Mouse (Mus musculus): Measurements from ENCODE around the gene Dhrs3. TPM values are rescaled to one million over a fixed set of nuclear protein-coding genes. Genes with fewer than 3 reads are reported as not detected.

The Dhrs3 gene
- polyA plus RNA-seq, 1 experiment from 2014 or later, result 123 TPM

- peak overlapping the region; percentile 87 for H3K27ac ChIP-seq (ENCODE audit: low read depth)
- H3K9me3 ChIP-seq (ENCODE audit: control insufficient read depth, low read length), result no peaks in the 10 kb centered on the region
- DNase-seq (ENCODE audit: low spot score) (peak; percentile 78), ATAC-seq (replicated peaks; ENCODE audit: low FRiP score, low TSS enrichment, low read depth) (no peak)
- peak overlapping the region; percentile 77 for H3K4me2 ChIP-seq (ENCODE audit: low read length)
- peaks cover 36% of the 10 kb centered on the region for H3K4me1 ChIP-seq (replicated peaks; ENCODE audit: control insufficient read depth, insufficient read depth, low read length)
- peak overlapping the region; percentile 72 for H3K4me3 ChIP-seq (ENCODE audit: low read depth, low read length)
- H3K36me3 ChIP-seq (ENCODE audit: control insufficient read depth, insufficient read depth, low read length), result peaks cover 6% of the 10 kb centered on the region; the same call in 1 of the 2 replicates
- under 1% methylated on average over 44 of the region's 44 CpGs for WGBS
- H3K27me3 ChIP-seq (replicated peaks; ENCODE audit: control insufficient read depth, insufficient read depth, low read length), result no peaks in the 10 kb centered on the region
- H3K9ac ChIP-seq (ENCODE audit: low read length), result peak overlapping the region; percentile 74
Measured at GRCm38 (mm10) chr4:144893561-144894486, 1.2 kb downstream of the Dhrs3 start.

DNA sequence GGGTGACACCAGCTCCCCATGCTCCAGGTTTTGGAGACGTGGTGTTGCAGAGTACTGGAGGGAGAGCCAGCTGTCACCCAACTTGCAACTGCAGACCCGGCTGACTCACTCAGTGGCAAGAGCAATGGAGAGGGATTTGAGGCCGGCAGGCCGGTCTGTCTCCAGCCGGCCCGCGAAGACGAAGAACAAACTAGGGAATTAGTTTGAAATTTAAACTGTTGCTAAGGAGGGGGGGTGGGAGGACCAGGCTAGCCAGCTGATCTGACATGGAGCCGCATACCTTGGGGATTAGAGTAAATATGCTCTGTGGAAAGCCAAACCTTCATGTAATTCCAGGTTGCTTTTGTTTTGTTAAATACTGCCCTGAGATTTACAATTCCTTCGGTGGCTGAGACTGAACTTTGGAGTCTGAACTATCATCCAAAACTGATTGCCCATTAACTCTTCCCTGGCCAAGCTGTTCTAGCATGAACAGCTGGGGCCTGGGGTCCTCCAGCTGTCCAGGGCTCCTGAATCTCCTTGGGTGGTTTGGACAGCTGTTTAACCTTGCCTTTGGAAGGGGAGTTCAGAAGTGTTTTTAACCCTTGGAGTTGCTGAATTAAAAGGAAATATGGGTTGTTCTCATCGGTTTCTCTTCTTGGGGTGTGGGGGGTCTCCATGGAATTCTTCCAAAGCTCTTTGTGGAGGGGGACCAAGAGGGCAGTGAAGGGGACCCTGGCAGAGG is 2.0 kb downstream of the Dhrs3 start:
- ATAC-seq (replicated peaks; ENCODE audit: low FRiP score, low TSS enrichment, low read depth) (peak; percentile 6; the same call in 1 of the 2 replicates), DNase-seq (ENCODE audit: low spot score) (peak; percentile 76)
- H3K9me3 ChIP-seq (ENCODE audit: control insufficient read depth, low read length), result no peaks in the 10 kb centered on the region
- H3K4me1 ChIP-seq (replicated peaks; ENCODE audit: control insufficient read depth, insufficient read depth, low read length), result peaks cover 36% of the 10 kb centered on the region
- peak overlapping the region; percentile 77 for H3K4me2 ChIP-seq (ENCODE audit: low read length)
- H3K4me3 ChIP-seq (ENCODE audit: low read depth, low read length), result peak overlapping the region; percentile 72
- WGBS, result 2% methylated on average over 11 of the region's 11 CpGs
- peaks cover 15% of the 10 kb centered on the region for H3K36me3 ChIP-seq (ENCODE audit: control insufficient read depth, insufficient read depth, low read length)
- H3K27me3 ChIP-seq (replicated peaks; ENCODE audit: control insufficient read depth, insufficient read depth, low read length), result no peaks in the 10 kb centered on the region
- H3K9ac ChIP-seq (ENCODE audit: low read length), result peak overlapping the region; percentile 74
- H3K27ac ChIP-seq (ENCODE audit: low read depth), result peak overlapping the region; percentile 87

GRCm38 (mm10) chr4:144895211-144895590 is 2.6 kb downstream of the Dhrs3 start:
- Histone ChIP-seq H3K4me1 (replicated peaks; ENCODE audit: control insufficient read depth, insufficient read depth, low read length) (peaks cover 36% of the 10 kb centered on the region), H3K9me3 (ENCODE audit: control insufficient read depth, low read length) (no peaks in the 10 kb centered on the region), H3K9ac (ENCODE audit: low read length) (peak overlapping the region; percentile 74), H3K27me3 (replicated peaks; ENCODE audit: control insufficient read depth, insufficient read depth, low read length) (no peaks in the 10 kb centered on the region), H3K36me3 (ENCODE audit: control insufficient read depth, insufficient read depth, low read length) (peaks cover 20% of the 10 kb centered on the region), H3K4me2 (ENCODE audit: low read length) (peak overlapping the region; percentile 77), H3K4me3 (ENCODE audit: low read depth, low read length) (peak overlapping the region; percentile 72), H3K27ac (ENCODE audit: low read depth) (peak overlapping the region; percentile 87)
- 9% methylated on average over 2 of the region's 2 CpGs for WGBS
- DNase-seq (ENCODE audit: low spot score) (no peak), ATAC-seq (replicated peaks; ENCODE audit: low FRiP score, low TSS enrichment, low read depth) (no peak)

DNA sequence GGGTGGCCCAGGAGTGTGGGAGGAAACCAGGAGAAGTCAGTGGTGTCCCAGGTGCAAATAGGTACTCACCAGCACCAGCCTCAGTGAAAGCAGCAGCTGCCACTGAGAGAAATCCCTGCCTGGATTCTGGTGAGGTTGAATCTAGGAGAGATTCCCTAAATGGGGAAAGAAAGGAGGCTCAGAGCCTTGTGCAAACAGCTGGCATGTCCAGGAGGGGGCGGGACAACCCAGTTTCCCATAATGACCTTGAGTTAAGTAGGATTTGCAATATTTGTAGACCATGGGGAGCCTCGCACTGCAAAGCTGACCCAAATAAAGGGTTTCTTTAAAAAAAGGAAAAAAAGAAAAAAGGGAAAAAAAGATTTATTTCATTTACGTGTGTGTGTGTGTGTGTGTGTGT is 3.7 kb downstream of the Dhrs3 start:
- H3K27me3 ChIP-seq (replicated peaks; ENCODE audit: control insufficient read depth, insufficient read depth, low read length), result no peaks in the 10 kb centered on the region
- peak overlapping the region; percentile 77 for H3K4me2 ChIP-seq (ENCODE audit: low read length)
- DNase-seq (ENCODE audit: low spot score), result no peak
- no peaks in the 10 kb centered on the region for H3K9me3 ChIP-seq (ENCODE audit: control insufficient read depth, low read length)
- H3K9ac ChIP-seq (ENCODE audit: low read length), result peak overlapping the region; percentile 29
- WGBS, result 37% methylated on average over 3 of the region's 3 CpGs
- peak overlapping the region; percentile 16; the same call in 1 of the 2 replicates for H3K4me3 ChIP-seq (ENCODE audit: low read depth, low read length)
- H3K4me1 ChIP-seq (replicated peaks; ENCODE audit: control insufficient read depth, insufficient read depth, low read length), result peaks cover 30% of the 10 kb centered on the region
- peaks cover 26% of the 10 kb centered on the region for H3K36me3 ChIP-seq (ENCODE audit: control insufficient read depth, insufficient read depth, low read length)
- H3K27ac ChIP-seq (ENCODE audit: low read depth), result peak overlapping the region; percentile 55
- ATAC-seq (replicated peaks; ENCODE audit: low FRiP score, low TSS enrichment, low read depth), result no peak

DNA sequence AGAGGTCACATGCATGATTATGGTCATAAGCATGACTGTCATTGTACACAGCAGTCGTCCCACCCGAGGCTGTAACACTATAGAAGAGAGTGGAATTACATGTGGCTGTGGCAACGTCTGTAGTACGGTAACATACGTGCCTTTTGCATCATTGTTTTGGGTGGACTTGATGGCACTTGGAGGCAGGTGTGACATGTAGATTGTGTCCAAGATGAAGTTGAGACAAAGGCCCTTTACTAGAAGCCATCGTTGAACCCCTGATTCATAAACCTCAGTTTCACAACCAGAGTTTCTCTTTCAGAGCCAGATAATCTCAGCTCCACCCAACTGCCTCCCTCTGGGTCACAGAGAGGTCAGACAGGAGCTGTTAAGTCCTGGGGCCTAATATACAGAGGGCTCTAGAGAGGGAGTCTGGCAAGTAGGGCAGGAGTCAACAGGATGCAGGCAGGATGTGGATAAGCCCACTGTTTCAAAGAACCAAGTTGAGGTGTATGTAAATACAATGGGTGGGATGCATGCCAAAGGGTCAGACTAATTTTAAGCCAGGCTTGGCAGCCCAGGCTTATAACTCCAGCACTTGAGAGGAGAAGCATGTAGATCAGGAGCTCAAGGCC is 5.5 kb downstream of the Dhrs3 start:
- Histone ChIP-seq H3K9me3 (ENCODE audit: control insufficient read depth, low read length) (no peaks in the 10 kb centered on the region), H3K27ac (ENCODE audit: low read depth) (peak overlapping the region; percentile 22; the same call in 1 of the 2 replicates), H3K9ac (ENCODE audit: low read length) (no peak overlapping the region), H3K4me1 (replicated peaks; ENCODE audit: control insufficient read depth, insufficient read depth, low read length) (peaks cover 30% of the 10 kb centered on the region), H3K36me3 (ENCODE audit: control insufficient read depth, insufficient read depth, low read length) (peaks cover 26% of the 10 kb centered on the region), H3K4me3 (ENCODE audit: low read depth, low read length) (no peak overlapping the region), H3K27me3 (replicated peaks; ENCODE audit: control insufficient read depth, insufficient read depth, low read length) (no peaks in the 10 kb centered on the region), H3K4me2 (ENCODE audit: low read length) (peak overlapping the region; percentile 2; the same call in 1 of the 2 replicates)
- no peak for DNase-seq (ENCODE audit: low spot score)
- WGBS, result 50% methylated on average over 6 of the region's 6 CpGs
- ATAC-seq (replicated peaks; ENCODE audit: low FRiP score, low TSS enrichment, low read depth), result no peak

DNA sequence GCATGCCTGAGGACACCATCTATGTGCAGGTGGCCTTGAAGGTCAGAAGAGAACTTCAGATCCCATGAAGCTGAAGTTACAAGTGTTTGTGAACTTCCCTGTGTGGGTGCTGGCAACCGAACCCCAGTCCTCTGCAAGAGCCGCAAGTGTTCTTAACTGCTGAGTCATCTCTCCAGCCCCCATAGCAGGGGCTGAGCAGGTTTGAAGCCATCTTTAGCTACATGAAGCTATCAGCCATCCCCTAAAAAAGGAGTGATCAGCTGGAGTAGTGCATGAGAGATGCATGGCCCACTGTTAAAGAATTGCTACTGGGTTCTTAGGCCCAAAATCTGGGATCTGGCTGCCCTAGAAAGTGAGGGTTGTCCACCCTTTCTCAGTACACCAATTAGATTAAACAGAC is 6.1 kb downstream of the Dhrs3 start:
- H3K9me3 ChIP-seq (ENCODE audit: control insufficient read depth, low read length), result no peaks in the 10 kb centered on the region
- H3K27me3 ChIP-seq (replicated peaks; ENCODE audit: control insufficient read depth, insufficient read depth, low read length), result no peaks in the 10 kb centered on the region
- no peak overlapping the region for H3K27ac ChIP-seq (ENCODE audit: low read depth)
- 94% methylated on average over 2 of the region's 2 CpGs for WGBS
- DNase-seq (ENCODE audit: low spot score) (no peak), ATAC-seq (replicated peaks; ENCODE audit: low FRiP score, low TSS enrichment, low read depth) (no peak)
- H3K4me1 ChIP-seq (replicated peaks; ENCODE audit: control insufficient read depth, insufficient read depth, low read length), result peaks cover 30% of the 10 kb centered on the region
- H3K36me3 ChIP-seq (ENCODE audit: control insufficient read depth, insufficient read depth, low read length), result peaks cover 26% of the 10 kb centered on the region
- no peak overlapping the region for H3K9ac ChIP-seq (ENCODE audit: low read length)
- no peak overlapping the region for H3K4me3 ChIP-seq (ENCODE audit: low read depth, low read length)
- H3K4me2 ChIP-seq (ENCODE audit: low read length), result no peak overlapping the region

- Histone ChIP-seq H3K9me3 (ENCODE audit: control insufficient read depth, low read length) (no peaks in the 10 kb centered on the region), H3K27ac (ENCODE audit: low read depth) (0 out of 2 replicates have a peak overlapping the region, but pooled peaks have one; percentile 4), H3K9ac (ENCODE audit: low read length) (no peak overlapping the region), H3K4me1 (replicated peaks; ENCODE audit: control insufficient read depth, insufficient read depth, low read length) (peaks cover 38% of the 10 kb centered on the region), H3K4me2 (ENCODE audit: low read length) (no peak overlapping the region), H3K36me3 (ENCODE audit: control insufficient read depth, insufficient read depth, low read length) (peaks cover 30% of the 10 kb centered on the region), H3K27me3 (replicated peaks; ENCODE audit: control insufficient read depth, insufficient read depth, low read length) (no peaks in the 10 kb centered on the region), H3K4me3 (ENCODE audit: low read depth, low read length) (no peak overlapping the region)
- peak; percentile 59 for DNase-seq (ENCODE audit: low spot score)
- 66% methylated on average over 5 of the region's 5 CpGs for WGBS
- peak; percentile 65 for ATAC-seq (replicated peaks; ENCODE audit: low FRiP score, low TSS enrichment, low read depth)
Measured at GRCm38 (mm10) chr4:144901561-144902111, 9.0 kb downstream of the Dhrs3 start.

GRCm38 (mm10) chr4:144903088-144903487 is 10.5 kb downstream of the Dhrs3 start:
- 78% methylated on average over 1 of the region's 1 CpGs for WGBS
- H3K4me2 ChIP-seq (ENCODE audit: low read length), result no peak overlapping the region
- no peak overlapping the region for H3K4me3 ChIP-seq (ENCODE audit: low read depth, low read length)
- DNase-seq (ENCODE audit: low spot score), result no peak
- peaks cover 36% of the 10 kb centered on the region for H3K36me3 ChIP-seq (ENCODE audit: control insufficient read depth, insufficient read depth, low read length)
- no peaks in the 10 kb centered on the region for H3K27me3 ChIP-seq (replicated peaks; ENCODE audit: control insufficient read depth, insufficient read depth, low read length)
- H3K9ac ChIP-seq (ENCODE audit: low read length), result no peak overlapping the region
- H3K4me1 ChIP-seq (replicated peaks; ENCODE audit: control insufficient read depth, insufficient read depth, low read length), result peaks cover 34% of the 10 kb centered on the region
- no peaks in the 10 kb centered on the region for H3K9me3 ChIP-seq (ENCODE audit: control insufficient read depth, low read length)
- 0 out of 2 replicates have a peak overlapping the region, but pooled peaks have one; percentile 47 for H3K27ac ChIP-seq (ENCODE audit: low read depth)
- ATAC-seq (replicated peaks; ENCODE audit: low FRiP score, low TSS enrichment, low read depth), result no peak

All from intestine, embryonic 14.5 days (tissue).